Mouse (Mus musculus) MN1 (cell line): ENCODE results near the gene Scn5a.

Experiments
- DNase-seq: peaks from one replicate; pipeline ENCODE4 v3.0.0-alpha.2; 2016; ENCODE audit warnings: low spot score

The Scn5a gene

GRCm38 (mm10) chr9:119504981-119505658 lies 73.7 kb downstream of the Scn5a start:
- DNase-seq, result no peak

GRCm38 (mm10) chr9:119503613-119504012 lies 75.2 kb downstream of the Scn5a start:
- DNase-seq, result no peak

GRCm38 (mm10) chr9:119498885-119499284 lies 79.9 kb downstream of the Scn5a start:
- DNase-seq, result no peak

DNA sequence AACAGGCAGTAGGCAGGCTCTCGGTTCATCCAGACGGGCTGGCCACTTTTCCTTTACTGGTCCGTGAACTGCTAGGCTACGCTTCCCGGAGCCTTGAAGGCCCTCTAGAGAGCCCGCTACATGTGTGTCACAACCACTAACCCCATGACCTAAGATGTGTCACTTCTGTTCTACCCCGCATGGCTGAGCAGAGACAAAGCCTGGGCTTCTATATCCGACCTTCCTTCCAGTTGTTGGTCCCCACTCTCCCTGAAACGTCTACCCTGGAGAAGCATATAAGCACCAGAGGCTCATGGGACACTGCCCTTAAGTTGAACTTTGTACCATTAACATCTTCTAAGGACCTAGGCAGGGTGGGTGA lies 80.6 kb downstream of the Scn5a start:
- DNase-seq, result no peak

GRCm38 (mm10) chr9:119497546-119498246 lies 81.1 kb downstream of the Scn5a start:
- no peak for DNase-seq

GRCm38 (mm10) chr9:119496960-119497359 lies 81.9 kb downstream of the Scn5a start:
- no peak for DNase-seq

GRCm38 (mm10) chr9:119496354-119496753 lies 82.5 kb downstream of the Scn5a start:
- no peak for DNase-seq

DNA sequence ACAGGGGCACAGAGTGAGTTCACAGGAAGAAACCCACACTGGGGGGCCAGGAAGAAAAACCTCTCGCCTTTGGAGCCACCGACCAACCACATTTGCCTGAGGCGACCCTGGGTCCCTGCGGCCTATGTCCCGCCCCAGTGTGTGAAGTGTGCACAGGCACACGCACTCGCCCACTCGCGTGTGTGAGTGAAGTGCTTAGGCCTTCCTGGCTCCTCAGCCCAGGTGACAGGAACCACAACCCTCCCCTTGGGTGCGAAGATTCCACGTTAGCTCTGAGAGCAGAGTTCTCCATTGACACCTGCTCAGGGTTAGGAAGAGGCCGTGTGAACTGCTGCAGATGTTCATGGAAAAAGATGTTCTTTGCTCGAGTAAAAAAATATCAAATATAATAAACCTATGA lies 93.9 kb downstream of the Scn5a start:
- no peak for DNase-seq

DNA sequence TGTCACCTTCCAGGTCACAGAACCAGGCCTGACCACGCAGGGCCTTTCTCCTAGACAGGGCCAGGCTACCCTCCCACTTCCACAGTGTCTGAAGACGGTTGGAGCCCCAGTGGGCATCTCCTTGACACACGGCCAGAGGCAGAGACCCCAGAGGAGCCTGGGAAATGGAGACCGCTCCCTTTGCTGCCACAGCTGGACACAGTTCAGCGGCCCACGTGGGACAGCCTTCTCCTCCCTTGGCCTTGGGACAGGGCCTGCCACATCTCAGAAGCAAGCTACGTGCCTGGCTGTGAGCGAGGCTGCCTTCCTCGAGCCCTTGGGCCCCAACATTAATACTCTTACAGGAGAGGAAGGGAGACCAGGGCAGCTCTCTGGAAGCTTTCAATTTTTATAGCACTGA lies 94.4 kb downstream of the Scn5a start:
- no peak for DNase-seq

DNA sequence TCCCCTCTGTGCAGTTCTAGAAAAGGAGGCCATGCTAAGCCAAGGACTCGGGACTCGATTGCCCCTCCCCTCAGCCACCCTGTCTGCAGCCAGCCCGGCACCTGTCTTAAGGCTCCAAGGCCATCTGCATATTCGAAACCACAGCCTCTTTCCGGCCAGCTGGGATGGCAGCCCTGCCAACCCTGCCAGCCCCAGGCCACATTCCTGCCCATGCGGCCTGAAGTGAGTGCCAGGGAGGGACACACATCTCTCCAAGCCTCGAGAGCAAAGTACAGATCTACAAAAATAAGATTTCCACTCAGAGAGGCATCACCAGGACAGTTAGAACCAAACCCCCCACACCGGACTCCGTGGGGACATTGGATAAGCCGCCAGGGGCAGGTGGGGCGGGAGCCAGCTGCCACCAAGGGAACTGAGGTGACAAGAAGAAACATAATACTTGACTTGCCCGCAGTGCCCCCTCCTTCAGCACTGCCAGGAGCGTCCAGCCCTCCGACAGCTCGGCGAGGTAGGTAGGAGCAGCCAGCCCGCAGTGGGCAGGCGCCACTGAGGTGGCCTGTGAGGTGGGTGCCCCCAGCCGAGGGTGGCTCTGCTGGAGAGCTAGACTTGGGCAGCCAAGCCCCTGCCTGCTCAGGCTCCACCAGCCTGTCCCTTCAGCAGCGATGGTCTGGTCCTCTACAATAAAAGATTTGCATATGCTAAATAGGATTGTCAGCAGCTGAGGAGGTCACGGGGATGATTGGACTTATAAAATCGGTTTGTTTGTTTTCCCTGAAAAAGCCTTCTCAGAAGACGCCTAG lies 95.1 kb downstream of the Scn5a start:
- DNase-seq, result no peak

DNA sequence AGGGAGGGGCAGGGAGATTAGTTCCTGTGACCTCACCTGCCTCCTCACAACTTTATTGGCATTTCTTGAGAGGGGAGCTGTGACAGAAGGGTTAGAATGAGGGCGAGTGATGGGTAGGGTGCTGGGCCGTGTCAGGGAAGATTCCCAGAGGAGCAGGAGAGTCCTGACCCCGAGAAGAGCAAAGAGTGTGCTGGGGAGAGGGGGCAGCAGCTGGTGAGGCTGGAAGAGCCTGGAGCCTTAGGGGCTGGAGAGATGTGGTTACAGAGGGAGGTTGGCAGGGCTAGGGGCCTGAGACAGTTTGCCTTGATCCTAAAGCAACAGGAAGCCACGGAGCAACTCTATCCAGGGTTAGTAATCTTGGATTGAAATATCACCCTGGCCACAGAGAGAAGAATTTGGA lies 97.2 kb downstream of the Scn5a start:
- DNase-seq, result no peak

GRCm38 (mm10) chr9:119479297-119479696 lies 99.5 kb downstream of the Scn5a start:
- DNase-seq, result no peak

GRCm38 (mm10) chr9:119478345-119478744 lies 100.5 kb downstream of the Scn5a start:
- no peak for DNase-seq

GRCm38 (mm10) chr9:119477754-119478153 lies 101.1 kb downstream of the Scn5a start:
- no peak for DNase-seq

GRCm38 (mm10) chr9:119474717-119475611 lies 103.9 kb downstream of the Scn5a start:
- DNase-seq, result no peak

DNA sequence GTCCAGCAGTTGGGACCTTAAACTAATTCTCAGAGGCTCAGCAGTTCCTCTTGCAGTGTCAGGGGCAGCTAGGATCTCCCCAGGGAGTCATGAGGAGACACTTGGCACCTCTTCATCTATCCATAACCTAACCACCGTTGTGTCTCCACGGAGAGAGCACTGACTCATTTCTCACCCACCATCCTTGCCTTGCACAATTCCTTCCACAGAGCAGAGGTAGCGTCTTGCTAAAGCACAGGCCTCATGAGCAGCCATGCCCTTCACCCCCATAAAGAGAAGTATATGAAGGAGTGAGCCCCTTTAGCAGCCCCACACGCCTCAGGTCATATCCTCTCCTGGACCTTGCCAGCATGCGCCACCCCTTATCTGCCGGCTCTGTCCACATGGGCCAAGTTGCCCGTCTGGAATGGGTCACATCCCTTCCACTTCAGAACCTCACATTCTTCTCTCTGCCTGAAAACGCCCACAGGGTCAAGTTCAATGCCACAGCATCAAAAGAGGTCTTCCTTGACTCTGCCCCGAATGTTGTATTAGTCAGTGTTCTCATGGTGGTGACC lies 105.1 kb downstream of the Scn5a start:
- no peak for DNase-seq

GRCm38 (mm10) chr9:119473011-119473410 lies 105.8 kb downstream of the Scn5a start:
- DNase-seq, result no peak

GRCm38 (mm10) chr9:119472412-119472918 lies 106.4 kb downstream of the Scn5a start:
- DNase-seq, result no peak

DNA sequence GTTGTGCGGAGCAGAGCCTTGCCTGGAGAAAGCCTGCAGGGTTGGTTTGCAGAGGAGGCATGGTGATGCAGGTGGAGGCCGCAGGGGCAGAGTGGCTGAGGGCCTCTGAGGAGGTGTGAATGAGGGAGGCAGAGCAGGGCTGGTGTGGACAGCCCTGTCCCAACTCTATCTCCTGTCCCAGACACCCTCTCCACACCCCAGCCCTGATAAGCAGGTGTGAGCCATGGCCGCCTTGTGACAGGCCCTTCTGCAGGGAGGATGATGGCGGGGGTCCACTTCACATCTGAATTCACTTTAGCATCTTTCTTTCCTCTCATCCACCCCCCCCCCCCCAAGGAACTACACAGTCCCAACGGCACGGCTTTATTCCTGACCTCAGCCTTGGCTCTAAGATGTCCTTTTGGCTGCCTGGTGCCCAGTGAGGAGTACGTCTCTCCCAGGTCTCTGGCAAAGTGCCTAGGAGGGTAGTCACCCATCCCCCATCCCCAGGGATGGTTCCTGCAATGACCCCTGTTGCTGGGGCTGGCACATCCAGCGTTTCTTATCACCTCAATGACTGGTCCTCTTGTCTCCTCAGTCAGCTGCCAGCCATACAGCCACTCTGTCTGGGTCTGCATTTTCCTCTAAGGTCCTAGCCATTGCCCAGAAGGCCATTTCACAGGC lies 109.0 kb downstream of the Scn5a start:
- DNase-seq, result peak; percentile 27

DNA sequence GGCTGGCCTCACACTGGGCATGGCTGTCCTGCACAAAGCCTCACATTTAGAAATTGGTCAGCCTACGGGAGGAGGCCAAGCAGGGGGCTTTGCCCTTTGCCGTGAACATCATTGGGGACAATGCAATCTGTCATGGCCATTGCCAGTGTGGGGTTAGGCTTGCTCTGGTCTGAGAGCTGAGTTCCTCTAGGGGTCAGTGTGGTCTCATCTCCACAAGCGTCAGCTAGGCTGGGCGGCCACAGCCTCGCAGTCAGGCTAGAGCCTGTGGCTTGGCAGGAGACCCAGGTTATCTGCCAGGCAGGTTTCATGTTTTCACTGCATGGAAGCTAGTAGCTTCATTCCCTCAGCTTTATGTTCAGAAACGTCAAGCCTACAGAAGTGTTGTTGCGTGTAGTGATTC lies 113.2 kb downstream of the Scn5a start:
- DNase-seq, result peak; percentile 33

DNA sequence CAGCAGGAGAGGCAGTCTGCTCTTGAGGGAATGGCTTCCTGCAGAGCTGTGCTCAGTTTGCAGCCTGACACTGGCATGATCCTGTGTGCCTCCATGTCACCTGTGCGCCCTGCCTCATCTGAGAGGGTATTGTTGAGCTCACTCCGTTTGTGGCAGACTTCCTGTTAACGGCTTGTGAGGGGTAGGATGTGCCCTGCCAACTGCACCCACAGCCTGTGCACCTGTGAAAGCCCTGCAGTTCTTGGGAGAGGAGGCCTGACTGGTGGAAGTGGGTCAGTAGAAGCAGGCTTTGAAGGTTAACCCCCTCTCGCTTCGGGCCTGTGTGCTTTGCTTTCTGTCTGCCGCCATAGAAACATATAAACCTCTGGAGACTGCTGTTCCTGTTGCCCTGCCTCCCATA lies 113.8 kb downstream of the Scn5a start:
- DNase-seq, result no peak
